Mouse (Mus musculus) G1E (cell line): ENCODE measurements around the gene Slfn5.

Source experiments
- CTCF ChIP-seq: IDR thresholded peaks from 2 replicates; pipeline ENCODE4 v1.5.1; 2012; ENCODE audit warnings: low read depth, low read length, inconsistent platforms, mixed read lengths
- GATA1 ChIP-seq: IDR thresholded peaks from 2 replicates; pipeline ENCODE4 v1.6.1; 2012; ENCODE audit warnings: borderline replicate concordance, low read length, inconsistent platforms, mixed read lengths
- GATA2 ChIP-seq: IDR thresholded peaks from 2 replicates; pipeline ENCODE4 v1.6.1; 2012; ENCODE audit warnings: low read depth, low read length, inconsistent platforms, borderline replicate concordance
- POLR2AphosphoS5 ChIP-seq: IDR thresholded peaks from 2 replicates; pipeline ENCODE4 v1.6.1; 2012; ENCODE audit warnings: low read depth, low read length, inconsistent platforms; ENCODE audit not compliant: insufficient replicate concordance
- TAL1 ChIP-seq: conservative IDR thresholded peaks from 2 replicates; pipeline ENCODE4 v1.6.1; 2012; ENCODE audit warnings: low read depth, low read length, inconsistent platforms, mixed read lengths

- TF ChIP-seq CTCF (no peak), GATA1 (no peak), TAL1 (no peak), POLR2AphosphoS5 (no peak), GATA2 (no peak)
These were observed 20.4 kb downstream of the Slfn5 start for GRCm38 (mm10) chr11:82971590-82971974.
